Mouse (Mus musculus): ENCODE measurements at regions not wholly inside any gene's neighbourhood (a gene's known extent, or its start where the extent isn't known, plus 50 kb on each side); places are given as distances from the start of the nearest gene placed in this dataset.

DNA sequence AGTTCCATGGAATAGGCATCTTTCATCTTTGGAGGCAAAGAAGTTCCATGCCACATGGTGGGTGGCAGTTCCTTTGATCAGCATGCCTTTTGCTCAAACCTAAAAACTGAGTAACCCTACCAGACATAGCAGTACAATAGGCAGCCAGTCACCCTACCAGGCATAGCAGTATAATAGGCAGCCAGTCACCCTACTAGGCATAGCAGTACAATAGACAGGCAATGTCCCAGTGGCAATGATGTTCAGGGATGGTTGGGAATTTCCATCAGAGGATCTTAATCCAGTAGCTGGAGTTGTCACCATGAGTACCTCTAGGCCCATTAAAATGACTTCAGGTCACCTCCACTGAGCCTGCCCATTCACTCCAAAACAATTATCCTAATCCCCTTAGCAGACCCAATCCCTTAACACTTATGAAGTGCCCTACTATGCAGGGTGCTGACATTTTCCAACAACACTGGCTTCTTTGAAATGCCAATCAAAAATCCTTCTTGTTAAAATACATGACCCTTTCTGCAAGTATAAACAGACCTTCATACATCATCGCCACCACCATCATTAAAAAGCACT lies 523.5 kb upstream of the Mpdz start:
- no peak for DNase-seq

DNA sequence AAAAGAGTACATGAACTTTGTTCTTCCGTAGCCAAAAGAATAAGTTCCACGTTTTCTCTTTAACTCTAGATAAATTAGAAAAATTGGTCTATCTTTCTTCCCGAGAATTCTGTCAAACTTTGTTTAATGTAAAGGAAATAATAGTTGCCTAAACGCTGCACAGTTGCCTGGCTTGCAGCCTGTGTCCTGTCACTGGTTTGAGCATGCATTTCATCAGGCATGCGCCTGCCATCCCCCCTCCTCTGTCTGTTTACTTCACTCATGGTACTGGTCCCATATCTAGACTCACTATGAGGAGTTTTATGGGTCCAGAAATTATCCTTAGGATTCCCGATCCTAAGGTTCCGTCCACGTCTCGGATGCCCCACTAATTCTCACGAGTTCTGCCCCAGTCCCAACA lies 520.5 kb upstream of the Mpdz start:
- DNase-seq: no peak

GRCm38 (mm10) chr4:81962586-81962985 lies 520.0 kb upstream of the Mpdz start:
- no peak for DNase-seq

DNA sequence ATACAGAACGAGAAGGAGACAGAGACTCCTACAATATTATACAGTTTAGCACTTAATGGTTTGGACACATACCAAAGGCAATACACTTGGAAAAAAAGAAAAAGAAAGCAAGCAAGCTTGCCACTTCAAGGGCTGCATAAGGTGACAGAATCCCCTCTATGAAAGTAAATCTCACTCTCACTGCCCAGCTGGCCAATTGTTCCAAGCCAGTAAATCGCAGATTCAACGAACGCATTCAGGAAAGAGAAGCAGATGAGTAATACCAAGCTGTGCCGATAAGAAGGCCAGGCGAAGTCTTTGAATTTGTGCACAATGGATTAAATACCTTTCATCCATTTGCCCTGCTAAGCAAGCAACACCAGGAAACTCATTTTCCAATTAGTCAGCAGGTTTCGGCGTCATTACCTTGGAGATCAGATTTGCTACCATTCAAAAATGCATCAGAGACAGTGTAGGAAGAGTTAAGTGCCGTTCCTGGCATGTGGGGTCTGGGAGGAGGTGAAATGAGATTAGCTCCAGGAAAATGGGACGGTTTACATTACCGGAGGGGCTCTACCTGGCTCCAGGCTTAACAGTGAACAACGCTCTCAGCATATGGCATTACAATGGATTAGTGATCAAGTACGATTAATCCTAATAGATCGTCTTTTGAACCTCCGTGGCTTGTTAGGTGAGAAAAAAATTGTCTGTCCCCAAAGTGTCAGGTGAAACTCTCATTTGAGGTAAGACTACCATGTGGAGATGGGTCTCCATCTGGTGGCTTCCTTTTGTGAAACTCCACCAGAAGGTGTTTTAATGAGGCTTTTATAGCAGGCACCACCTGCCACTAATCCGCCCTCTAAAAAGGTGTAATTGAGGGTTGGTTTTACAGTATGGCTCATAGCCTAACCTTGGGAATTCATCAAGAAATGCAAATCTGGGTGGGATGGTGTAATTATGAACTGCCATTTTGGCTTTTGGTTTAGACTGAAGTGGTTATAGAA lies 518.2 kb upstream of the Mpdz start:
- no peak for DNase-seq

DNA sequence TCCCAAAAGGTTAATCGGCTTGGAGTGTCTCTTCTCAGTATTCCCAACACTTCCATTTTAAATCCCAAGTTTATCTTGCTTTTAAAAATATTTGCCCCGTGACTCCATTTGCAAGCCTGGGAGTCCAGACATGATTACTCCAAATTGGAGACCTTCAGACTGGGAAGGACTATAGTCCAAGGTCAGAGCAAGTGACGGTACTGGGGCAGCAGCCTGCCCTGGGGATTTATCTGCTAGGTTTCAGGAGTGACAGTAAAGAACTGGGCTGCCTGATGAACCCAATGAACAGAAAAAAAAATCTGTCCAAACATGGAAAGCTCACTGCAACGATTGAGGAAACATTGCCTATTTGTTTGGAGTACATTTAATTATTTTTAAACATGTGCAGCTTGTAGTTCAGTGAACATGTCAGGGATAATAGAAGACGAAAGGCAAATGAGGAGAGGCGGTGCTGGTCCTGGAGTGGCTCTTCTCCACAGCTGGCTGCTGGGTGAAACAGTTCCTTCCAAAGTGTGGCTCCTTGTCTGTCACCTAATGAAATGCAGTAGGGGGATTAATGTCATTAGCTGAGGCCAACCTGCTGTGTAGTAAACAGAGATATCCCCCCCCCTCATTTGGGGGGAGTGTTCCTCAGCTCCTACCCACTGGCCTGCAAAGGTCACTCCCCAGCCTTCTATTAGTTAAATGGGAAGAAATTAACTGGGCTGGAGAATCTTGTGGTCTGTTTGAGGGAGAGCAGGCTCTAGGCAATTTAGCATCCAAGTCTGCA lies 514.5 kb upstream of the Mpdz start:
- DNase-seq: peak in 1 of 2 experiments; percentile 26

GRCm38 (mm10) chr4:81953023-81953422 lies 510.4 kb upstream of the Mpdz start:
- DNase-seq: no peak

DNA sequence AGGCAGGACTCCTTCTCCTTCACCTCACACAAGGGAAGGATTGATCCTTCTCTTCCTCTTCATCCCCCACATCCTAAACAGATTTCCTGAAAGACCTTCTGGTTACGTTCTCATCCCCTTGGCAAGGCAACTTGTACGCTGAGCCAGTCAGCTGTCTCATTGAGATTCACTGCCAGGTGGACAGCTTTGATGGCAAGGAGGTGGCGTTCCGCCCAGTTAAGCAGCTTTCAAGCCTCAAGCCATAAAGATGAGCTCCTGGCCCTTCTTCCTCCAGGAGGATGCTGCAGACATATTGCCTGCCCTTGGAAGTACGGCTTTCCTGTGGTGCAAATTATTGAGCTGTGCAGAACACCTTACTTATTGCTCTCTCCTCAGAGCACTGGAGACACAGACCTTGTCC lies 494.8 kb upstream of the Mpdz start:
- no peak for DNase-seq

- no peak for DNase-seq
Observed at GRCm38 (mm10) chr4:81930956-81931355, 488.3 kb upstream of the Mpdz start.

GRCm38 (mm10) chr4:81928581-81929244 lies 486.1 kb upstream of the Mpdz start:
- peak in 1 of 2 experiments; percentile 26 for DNase-seq

DNA sequence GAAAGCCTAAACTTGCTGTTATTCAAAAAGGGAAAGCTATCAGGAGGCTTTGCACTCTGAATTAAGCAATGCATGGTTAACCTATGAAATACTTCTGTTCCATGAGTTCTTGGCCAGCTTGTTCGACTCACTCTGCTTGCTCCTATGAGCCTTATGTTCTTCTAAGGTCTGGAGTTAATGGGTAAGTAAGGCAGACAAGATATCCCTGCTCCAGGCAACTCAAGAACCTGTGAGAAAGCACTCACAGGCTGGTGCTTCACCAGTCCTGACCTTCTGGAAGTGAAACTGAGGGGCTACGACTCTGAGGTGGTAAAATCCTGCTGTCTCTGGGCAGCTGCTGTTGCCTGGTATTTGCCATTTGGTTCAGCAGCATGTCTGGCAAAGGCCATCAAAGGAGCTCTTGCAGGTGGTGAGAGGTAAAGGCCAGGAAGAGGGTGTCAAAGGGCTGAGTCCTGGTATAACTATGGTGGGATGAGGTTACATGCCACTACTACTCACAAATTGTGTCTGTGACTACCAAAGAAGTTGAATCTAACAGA lies 484.6 kb upstream of the Mpdz start:
- DNase-seq: no peak

GRCm38 (mm10) chr4:81926662-81927141 lies 484.1 kb upstream of the Mpdz start:
- no peak for DNase-seq

DNA sequence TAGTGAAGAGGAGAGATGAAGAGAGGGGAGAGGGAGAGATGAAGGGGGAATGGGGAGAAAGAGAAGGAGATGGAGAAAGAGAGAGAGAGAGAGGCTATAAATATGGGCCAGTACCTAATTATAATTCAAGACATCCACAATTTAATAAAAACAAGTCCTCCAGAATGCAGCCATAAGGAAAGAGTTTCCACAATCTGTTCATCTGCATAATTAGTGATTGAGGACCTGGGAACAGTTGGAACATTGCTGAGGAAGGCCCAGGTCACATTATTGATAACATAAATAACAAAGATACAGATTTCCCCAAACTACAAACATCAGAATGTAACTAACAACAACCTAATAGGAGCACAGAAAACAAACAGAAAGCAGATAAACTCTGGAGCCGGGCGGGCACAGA lies 483.0 kb upstream of the Mpdz start:
- no peak for DNase-seq

DNA sequence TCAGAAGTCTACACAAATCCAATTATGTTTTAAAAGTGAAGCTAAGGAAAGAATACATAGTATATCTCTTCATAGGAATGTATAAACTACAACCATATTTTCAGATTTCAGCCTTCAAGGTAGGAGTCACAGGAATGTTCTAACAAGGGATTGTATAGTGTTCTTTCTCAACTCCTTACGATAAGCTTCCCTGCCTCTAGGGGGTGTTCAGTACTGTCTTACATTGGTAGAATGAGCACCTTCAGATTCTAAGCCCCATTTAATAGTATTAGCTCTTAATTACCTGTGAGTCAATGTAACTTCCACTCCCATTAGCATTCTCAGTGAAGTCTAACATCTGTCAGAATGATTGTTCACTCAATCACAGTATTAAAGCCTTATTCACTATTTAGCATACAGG lies 481.5 kb upstream of the Mpdz start:
- DNase-seq: no peak

DNA sequence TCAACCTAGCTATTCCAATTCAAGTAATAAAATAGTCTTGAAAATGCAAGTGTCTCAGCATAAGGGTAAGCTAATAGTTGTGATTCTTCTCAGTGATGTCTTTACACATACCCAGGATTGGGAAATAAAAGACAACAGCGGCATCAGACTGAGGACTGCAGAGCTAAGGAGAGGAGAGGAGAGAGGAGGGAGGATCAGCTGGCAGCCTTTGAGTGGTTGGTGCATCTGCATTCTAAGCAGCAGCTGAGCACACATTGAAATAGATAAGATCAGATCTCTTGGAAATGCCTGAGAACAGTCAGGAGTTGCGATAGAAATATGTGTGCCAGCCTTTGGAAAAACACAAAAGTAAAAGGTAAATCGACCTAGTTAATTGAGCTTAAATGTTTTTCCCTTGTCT lies 480.3 kb upstream of the Mpdz start:
- no peak for DNase-seq

- no peak for DNase-seq
Observed at GRCm38 (mm10) chr4:81914971-81915370, 472.4 kb upstream of the Mpdz start.

GRCm38 (mm10) chr4:81913296-81913695 lies 470.7 kb upstream of the Mpdz start:
- DNase-seq: peak; percentile 75 to 89

DNA sequence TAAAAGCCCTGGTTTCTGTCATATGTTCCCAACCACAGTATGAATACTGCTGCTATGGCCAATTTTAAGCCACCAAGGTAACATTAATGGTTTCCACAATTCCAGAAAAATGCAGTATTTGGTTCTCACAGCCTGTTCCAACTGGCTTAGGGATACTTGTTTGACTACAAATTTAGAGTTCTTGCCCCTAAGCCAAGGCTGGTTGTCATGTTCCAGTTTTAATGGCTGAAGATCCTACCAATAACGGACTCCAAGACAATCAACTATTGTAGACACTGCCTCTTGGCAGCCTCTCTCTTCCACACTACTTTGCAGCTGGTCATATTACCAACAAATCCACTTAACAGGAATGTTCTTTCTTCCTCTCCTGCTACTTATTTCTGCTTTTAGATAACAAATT lies 470.0 kb upstream of the Mpdz start:
- DNase-seq: peak; percentile 67 to 81

DNA sequence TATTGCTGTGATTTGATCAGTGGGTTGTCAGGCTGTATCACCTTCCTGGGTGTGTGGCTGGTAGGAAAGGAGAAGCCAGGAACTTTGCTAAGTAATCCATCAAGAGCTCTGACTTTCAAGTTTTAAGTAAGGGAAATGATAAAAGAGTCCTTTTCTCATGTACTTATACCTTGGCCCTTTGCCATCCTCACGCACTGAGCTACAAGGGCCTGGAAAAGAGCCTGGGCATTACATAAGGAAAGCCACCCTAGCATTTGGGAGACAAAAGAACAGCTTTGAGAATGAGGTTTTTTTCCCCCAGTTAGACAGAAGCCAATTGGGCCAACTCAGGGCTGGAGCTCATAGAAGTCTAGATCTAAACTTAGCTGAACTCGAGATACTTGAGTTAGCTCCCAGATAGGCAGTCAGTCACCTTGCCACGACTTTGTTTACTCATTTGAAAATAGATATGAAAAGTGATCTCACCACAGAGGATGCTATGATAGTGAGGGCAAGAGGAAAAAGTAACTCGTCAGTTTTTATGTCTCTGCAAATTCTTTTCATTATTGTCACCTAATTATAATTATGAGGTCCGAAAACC lies 457.4 kb upstream of the Mpdz start:
- peak; percentile 52 to 56 for DNase-seq

DNA sequence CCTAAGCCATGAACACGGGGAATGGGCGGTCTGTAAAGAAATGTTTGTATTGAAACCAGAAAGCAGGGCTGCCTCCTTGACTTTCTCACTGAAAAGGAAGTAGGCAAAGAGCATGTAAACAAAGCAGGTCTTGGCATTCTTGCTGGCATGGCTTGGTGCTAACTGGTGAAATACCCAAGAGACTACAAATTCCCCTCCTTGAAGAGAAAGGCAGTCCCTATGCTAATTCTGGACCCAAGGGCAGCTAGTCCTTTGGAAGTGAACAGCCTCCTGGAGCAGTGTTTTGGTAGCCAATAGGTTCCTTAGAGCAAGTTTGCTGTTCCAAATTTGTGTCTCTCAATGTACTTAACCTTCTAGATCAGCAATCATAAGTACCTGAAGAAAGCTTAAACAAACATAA lies 456.0 kb upstream of the Mpdz start:
- DNase-seq: peak in 1 of 2 experiments; percentile 35

GRCm38 (mm10) chr4:81897451-81897850 lies 454.8 kb upstream of the Mpdz start:
- no peak for DNase-seq

DNA sequence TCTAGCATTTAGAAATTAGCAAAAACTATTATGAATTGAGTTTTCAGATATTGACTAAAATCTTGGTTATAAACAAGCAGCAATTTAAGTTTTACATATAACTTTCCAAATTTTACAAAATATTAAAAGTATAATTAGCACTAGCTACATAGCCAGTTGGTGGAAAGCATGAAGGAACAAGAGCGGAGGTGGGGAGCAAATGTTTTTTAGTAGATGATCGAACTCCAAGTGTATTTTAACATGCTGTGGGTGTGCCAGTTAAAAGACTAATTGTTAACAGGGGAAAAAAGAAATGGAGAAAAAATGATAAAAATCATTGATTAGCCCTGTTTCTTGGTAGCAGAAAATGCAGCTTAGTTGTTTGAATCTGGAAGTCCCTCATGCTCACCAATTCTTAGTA lies 426.3 kb upstream of the Mpdz start:
- no peak for DNase-seq
